Mouse (Mus musculus): Measurements from ENCODE around the gene Gpt2. TPM values are rescaled to one million over a fixed set of nuclear protein-coding genes. Genes with fewer than 3 reads are reported as not detected.

The Gpt2 gene
- polyA plus RNA-seq, 1 experiment from 2014 or later = 27.2 TPM

DNA sequence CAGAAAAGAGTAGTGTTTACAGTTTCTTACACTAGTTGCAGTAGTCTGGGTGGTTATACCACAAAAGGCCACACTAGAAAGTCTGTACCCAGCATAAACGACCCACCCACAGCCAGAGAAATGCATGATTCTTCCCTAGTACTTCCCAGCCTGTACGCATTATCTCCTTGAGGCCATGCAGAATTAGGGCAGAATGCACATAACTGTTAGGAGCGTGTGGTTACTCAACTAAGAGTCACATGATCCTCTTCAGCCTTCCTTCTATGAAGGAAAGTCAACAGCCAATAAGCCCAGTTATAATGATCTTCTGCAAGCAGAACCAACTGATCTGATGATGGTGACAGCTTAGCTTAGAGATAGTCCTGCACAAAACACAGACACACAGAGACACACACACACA, 32.8 kb upstream of the Gpt2 start:
- Histone ChIP-seq H3K4me1 (ENCODE audit: control insufficient read depth, insufficient read depth, low read length) (no peaks in the 10 kb centered on the region), H3K4me3 (ENCODE audit: low read depth, low read length) (no peak overlapping the region), H3K36me3 (ENCODE audit: control insufficient read depth, insufficient read depth, low read length) (no peaks in the 10 kb centered on the region), H3K27ac (ENCODE audit: low read length) (no peak overlapping the region), H3K27me3 (ENCODE audit: control insufficient read depth, insufficient read depth, low read length) (no peaks in the 10 kb centered on the region), H3K4me2 (replicated peaks; ENCODE audit: low read depth, low read length) (no peak overlapping the region), H3K9me3 (ENCODE audit: control insufficient read depth, low read depth, low read length) (no peaks in the 10 kb centered on the region), H3K9ac (replicated peaks; ENCODE audit: low read depth, low read length) (no peak overlapping the region)
- 72% methylated on average over 3 of the region's 3 CpGs for whole genome bisulfite sequencing
- no peak for ATAC-seq (ENCODE audit: insufficient number of reproducible peaks, insufficient read depth, low FRiP score, low read depth)

DNA sequence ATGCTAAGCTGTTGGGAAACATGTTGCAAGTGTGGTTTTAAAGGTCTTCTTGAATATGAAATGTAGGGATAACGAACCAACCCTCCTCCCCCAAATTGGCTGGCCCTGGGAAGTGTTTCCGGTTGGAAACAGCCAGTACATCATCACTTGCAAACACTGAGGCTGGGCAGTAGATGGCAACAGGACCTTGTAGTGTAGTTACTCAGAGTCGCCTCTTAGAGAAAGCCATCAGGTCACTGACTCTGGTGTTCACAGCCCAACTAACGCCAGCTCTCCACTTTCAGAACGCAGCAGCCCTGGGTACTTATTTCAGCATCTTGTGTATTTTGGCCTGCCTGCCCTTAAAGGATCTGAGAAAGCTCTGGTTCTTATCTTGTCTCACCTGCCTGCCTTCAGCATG, 31.6 kb upstream of the Gpt2 start:
- 38% methylated on average over 5 of the region's 5 CpGs for WGBS
- no peak overlapping the region for H3K4me2 ChIP-seq (replicated peaks; ENCODE audit: low read depth, low read length)
- H3K27ac ChIP-seq (ENCODE audit: low read length) = no peak overlapping the region
- no peaks in the 10 kb centered on the region for H3K36me3 ChIP-seq (ENCODE audit: control insufficient read depth, insufficient read depth, low read length)
- ATAC-seq (ENCODE audit: insufficient number of reproducible peaks, insufficient read depth, low FRiP score, low read depth) = no peak
- no peak overlapping the region for H3K9ac ChIP-seq (replicated peaks; ENCODE audit: low read depth, low read length)
- no peaks in the 10 kb centered on the region for H3K27me3 ChIP-seq (ENCODE audit: control insufficient read depth, insufficient read depth, low read length)
- no peak overlapping the region for H3K4me3 ChIP-seq (ENCODE audit: low read depth, low read length)
- H3K4me1 ChIP-seq (ENCODE audit: control insufficient read depth, insufficient read depth, low read length) = no peaks in the 10 kb centered on the region
- H3K9me3 ChIP-seq (ENCODE audit: control insufficient read depth, low read depth, low read length) = no peaks in the 10 kb centered on the region

DNA sequence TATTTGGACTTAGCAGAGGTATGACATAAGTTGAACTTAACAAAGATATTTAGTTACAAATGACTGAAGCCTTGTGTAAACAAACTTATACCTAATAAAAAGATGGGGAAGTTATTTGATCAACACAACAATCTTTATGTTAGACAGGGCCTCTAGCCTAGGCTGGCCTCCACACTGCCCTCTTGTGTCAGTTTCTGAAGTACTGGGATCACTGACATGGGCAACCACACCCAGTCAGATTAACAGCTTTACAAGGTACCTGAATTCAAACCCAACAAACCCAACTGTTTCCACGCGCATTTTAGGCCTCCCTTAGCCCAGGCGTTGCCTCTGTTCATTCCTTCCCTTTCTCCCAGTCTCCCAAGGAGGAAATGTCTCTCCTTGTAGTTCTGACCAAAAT, 31.0 kb upstream of the Gpt2 start:
- Histone ChIP-seq H3K9me3 (ENCODE audit: control insufficient read depth, low read depth, low read length) (no peaks in the 10 kb centered on the region), H3K4me1 (ENCODE audit: control insufficient read depth, insufficient read depth, low read length) (no peaks in the 10 kb centered on the region), H3K36me3 (ENCODE audit: control insufficient read depth, insufficient read depth, low read length) (no peaks in the 10 kb centered on the region), H3K4me3 (ENCODE audit: low read depth, low read length) (no peak overlapping the region), H3K9ac (replicated peaks; ENCODE audit: low read depth, low read length) (no peak overlapping the region), H3K27ac (ENCODE audit: low read length) (no peak overlapping the region), H3K4me2 (replicated peaks; ENCODE audit: low read depth, low read length) (no peak overlapping the region), H3K27me3 (ENCODE audit: control insufficient read depth, insufficient read depth, low read length) (no peaks in the 10 kb centered on the region)
- WGBS = 86% methylated on average over 3 of the region's 3 CpGs
- no peak for ATAC-seq (ENCODE audit: insufficient number of reproducible peaks, insufficient read depth, low FRiP score, low read depth)

DNA sequence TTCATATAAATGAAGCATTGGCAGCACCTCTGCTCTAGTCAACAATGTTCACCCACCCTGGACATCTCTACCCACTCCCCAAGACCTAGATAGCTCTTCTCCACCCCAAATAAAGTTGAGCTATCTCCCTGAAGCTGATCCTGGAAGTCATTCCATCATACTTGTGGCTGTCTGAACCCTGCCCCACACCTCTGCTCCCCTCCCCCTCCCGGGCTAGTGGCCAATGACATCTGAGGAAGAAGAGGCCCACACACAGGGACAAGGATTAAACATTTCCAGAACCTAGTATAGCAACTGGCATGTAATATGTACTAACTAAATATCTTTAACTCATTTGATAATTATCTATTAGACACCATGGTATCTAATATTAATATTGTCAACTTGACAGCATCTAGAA, 29.9 kb upstream of the Gpt2 start:
- Histone ChIP-seq H3K9me3 (ENCODE audit: control insufficient read depth, low read depth, low read length) (no peaks in the 10 kb centered on the region), H3K36me3 (ENCODE audit: control insufficient read depth, insufficient read depth, low read length) (no peaks in the 10 kb centered on the region), H3K4me1 (ENCODE audit: control insufficient read depth, insufficient read depth, low read length) (no peaks in the 10 kb centered on the region), H3K9ac (replicated peaks; ENCODE audit: low read depth, low read length) (no peak overlapping the region), H3K4me2 (replicated peaks; ENCODE audit: low read depth, low read length) (no peak overlapping the region), H3K27ac (ENCODE audit: low read length) (no peak overlapping the region), H3K27me3 (ENCODE audit: control insufficient read depth, insufficient read depth, low read length) (no peaks in the 10 kb centered on the region), H3K4me3 (ENCODE audit: low read depth, low read length) (no peak overlapping the region)
- 71% methylated on average over 1 of the region's 1 CpGs for WGBS
- ATAC-seq (ENCODE audit: insufficient number of reproducible peaks, insufficient read depth, low FRiP score, low read depth) = no peak

DNA sequence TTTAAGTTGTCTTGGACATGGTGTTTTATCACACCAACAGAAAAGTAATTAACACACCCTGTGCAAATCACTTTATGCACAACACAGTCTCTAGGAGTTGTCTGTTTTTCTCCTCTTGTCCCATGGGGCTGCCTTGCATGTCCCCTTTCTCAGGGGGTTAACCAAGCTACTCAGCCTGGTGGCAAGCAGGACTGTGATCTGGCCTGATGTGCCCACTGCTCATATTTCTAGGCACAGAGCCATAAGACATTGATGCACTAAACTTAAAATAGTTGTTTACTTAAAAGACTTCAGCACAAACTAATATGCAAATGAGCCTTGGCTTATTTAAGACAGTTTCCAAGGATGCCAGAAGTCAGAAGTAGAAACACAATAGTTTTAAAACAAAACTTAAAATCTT, 28.1 kb upstream of the Gpt2 start:
- no peaks in the 10 kb centered on the region for H3K27me3 ChIP-seq (ENCODE audit: control insufficient read depth, insufficient read depth, low read length)

DNA sequence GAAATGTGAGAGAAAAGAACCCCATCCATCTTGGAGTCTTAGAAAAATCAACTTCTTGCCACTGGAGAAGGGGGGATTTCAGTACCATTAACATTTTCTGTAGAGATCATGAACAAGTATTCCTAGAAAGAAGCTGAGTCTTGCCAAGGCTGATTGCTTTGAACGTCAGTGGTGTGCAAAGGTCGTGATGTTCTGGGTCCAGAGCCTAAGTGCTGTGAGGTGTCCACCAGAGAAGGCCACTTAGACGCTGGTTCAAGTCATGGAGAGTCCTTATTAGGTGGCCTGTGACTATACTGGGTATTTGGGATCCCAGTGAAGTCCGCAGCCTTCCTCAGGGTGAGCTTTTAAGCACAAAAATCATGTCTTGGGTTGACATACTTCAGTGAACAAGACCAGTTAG, 26.3 kb upstream of the Gpt2 start:
- no peaks in the 10 kb centered on the region for H3K36me3 ChIP-seq (ENCODE audit: control insufficient read depth, insufficient read depth, low read length)
- no peak overlapping the region for H3K4me3 ChIP-seq (ENCODE audit: low read depth, low read length)
- no peak overlapping the region for H3K4me2 ChIP-seq (replicated peaks; ENCODE audit: low read depth, low read length)
- no peaks in the 10 kb centered on the region for H3K27me3 ChIP-seq (ENCODE audit: control insufficient read depth, insufficient read depth, low read length)
- no peak for ATAC-seq (ENCODE audit: insufficient number of reproducible peaks, insufficient read depth, low FRiP score, low read depth)
- H3K27ac ChIP-seq (ENCODE audit: low read length) = no peak overlapping the region
- no peaks in the 10 kb centered on the region for H3K4me1 ChIP-seq (ENCODE audit: control insufficient read depth, insufficient read depth, low read length)
- no peak overlapping the region for H3K9ac ChIP-seq (replicated peaks; ENCODE audit: low read depth, low read length)
- H3K9me3 ChIP-seq (ENCODE audit: control insufficient read depth, low read depth, low read length) = no peaks in the 10 kb centered on the region
- WGBS = 79% methylated on average over 4 of the region's 4 CpGs

More for the DNA sequence above, 28.1 kb upstream of the Gpt2 start:
- Histone ChIP-seq H3K4me3 (ENCODE audit: low read depth, low read length) (no peak overlapping the region), H3K27ac (ENCODE audit: low read length) (no peak overlapping the region), H3K4me2 (replicated peaks; ENCODE audit: low read depth, low read length) (no peak overlapping the region), H3K9me3 (ENCODE audit: control insufficient read depth, low read depth, low read length) (no peaks in the 10 kb centered on the region), H3K4me1 (ENCODE audit: control insufficient read depth, insufficient read depth, low read length) (no peaks in the 10 kb centered on the region), H3K36me3 (ENCODE audit: control insufficient read depth, insufficient read depth, low read length) (no peaks in the 10 kb centered on the region), H3K9ac (replicated peaks; ENCODE audit: low read depth, low read length) (no peak overlapping the region)
- ATAC-seq (ENCODE audit: insufficient number of reproducible peaks, insufficient read depth, low FRiP score, low read depth) = no peak

DNA sequence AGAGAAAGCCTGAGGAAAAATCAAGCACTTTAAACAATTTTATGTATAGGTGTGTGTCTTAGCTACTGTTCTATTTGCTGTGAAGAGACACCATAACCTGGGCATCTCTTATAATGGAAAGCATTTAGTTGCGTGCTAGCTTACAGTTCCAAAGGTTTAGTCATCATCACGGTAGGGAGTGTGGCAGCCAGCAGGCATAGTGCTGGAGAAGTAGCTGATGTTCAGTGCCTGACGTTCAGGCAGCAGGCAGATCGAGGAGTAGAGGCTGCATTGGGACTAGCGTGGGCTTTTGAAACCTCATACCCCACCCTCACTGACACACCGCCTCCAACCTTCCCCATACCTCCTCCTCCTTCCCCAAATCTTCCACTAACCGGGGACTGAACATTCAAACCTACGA, 21.6 kb upstream of the Gpt2 start:
- no peak overlapping the region for H3K27ac ChIP-seq (ENCODE audit: low read length)
- H3K4me2 ChIP-seq (replicated peaks; ENCODE audit: low read depth, low read length) = no peak overlapping the region
- ATAC-seq (ENCODE audit: insufficient number of reproducible peaks, insufficient read depth, low FRiP score, low read depth) = no peak
- H3K36me3 ChIP-seq (ENCODE audit: control insufficient read depth, insufficient read depth, low read length) = no peaks in the 10 kb centered on the region
- no peak overlapping the region for H3K9ac ChIP-seq (replicated peaks; ENCODE audit: low read depth, low read length)
- no peaks in the 10 kb centered on the region for H3K9me3 ChIP-seq (ENCODE audit: control insufficient read depth, low read depth, low read length)
- no peaks in the 10 kb centered on the region for H3K4me1 ChIP-seq (ENCODE audit: control insufficient read depth, insufficient read depth, low read length)
- 75% methylated on average over 8 of the region's 8 CpGs for WGBS
- H3K27me3 ChIP-seq (ENCODE audit: control insufficient read depth, insufficient read depth, low read length) = no peaks in the 10 kb centered on the region
- no peak overlapping the region for H3K4me3 ChIP-seq (ENCODE audit: low read depth, low read length)

DNA sequence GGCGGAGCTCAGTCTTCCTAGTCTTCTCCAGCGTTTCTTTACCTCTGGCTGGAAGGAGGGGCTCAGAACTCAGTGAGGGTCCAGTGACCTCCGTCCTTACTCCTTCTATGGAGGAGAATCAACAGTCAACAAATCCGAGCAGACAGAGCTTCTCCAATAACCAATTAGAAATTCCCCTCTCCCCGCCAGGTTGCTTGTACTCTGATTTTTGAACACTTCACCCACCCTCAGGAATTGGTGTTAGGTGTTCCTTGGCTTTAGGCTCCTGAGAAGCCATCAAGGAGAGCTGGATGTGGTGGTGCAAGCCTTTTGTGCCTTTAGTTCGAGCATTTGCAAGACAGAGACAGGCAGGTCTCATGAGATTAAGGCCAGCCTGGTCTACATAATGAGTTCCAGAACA, 19.6 kb upstream of the Gpt2 start:
- no peak for ATAC-seq (ENCODE audit: insufficient number of reproducible peaks, insufficient read depth, low FRiP score, low read depth)
- H3K4me1 ChIP-seq (ENCODE audit: control insufficient read depth, insufficient read depth, low read length) = no peaks in the 10 kb centered on the region
- no peak overlapping the region for H3K4me3 ChIP-seq (ENCODE audit: low read depth, low read length)
- no peak overlapping the region for H3K4me2 ChIP-seq (replicated peaks; ENCODE audit: low read depth, low read length)
- no peak overlapping the region for H3K9ac ChIP-seq (replicated peaks; ENCODE audit: low read depth, low read length)
- 71% methylated on average over 6 of the region's 6 CpGs for WGBS
- H3K27me3 ChIP-seq (ENCODE audit: control insufficient read depth, insufficient read depth, low read length) = no peaks in the 10 kb centered on the region
- H3K36me3 ChIP-seq (ENCODE audit: control insufficient read depth, insufficient read depth, low read length) = no peaks in the 10 kb centered on the region
- no peak overlapping the region for H3K27ac ChIP-seq (ENCODE audit: low read length)
- H3K9me3 ChIP-seq (ENCODE audit: control insufficient read depth, low read depth, low read length) = no peaks in the 10 kb centered on the region

DNA sequence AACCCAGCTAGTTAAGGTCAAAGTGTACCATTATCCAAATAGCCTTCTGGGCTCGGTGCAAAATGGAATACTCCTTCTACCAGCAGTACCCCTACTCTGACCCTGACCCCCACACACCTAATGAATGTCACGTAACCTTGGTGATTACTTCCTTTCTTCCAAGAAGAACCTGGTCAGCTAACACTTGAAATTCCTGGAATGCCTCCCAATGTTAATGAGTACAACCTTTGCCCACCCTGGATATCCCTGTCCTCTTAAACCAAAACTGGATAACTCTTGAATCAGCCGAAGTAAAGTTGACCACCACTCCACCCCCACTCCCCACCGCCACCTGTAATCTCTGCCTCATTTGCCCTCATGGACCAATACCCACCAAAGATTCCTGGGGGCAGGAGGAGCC, 19.1 kb upstream of the Gpt2 start:
- H3K4me1 ChIP-seq (ENCODE audit: control insufficient read depth, insufficient read depth, low read length) = no peaks in the 10 kb centered on the region
- H3K27me3 ChIP-seq (ENCODE audit: control insufficient read depth, insufficient read depth, low read length) = no peaks in the 10 kb centered on the region
- no peaks in the 10 kb centered on the region for H3K36me3 ChIP-seq (ENCODE audit: control insufficient read depth, insufficient read depth, low read length)
- no peak overlapping the region for H3K27ac ChIP-seq (ENCODE audit: low read length)
- H3K9ac ChIP-seq (replicated peaks; ENCODE audit: low read depth, low read length) = no peak overlapping the region
- H3K9me3 ChIP-seq (ENCODE audit: control insufficient read depth, low read depth, low read length) = no peaks in the 10 kb centered on the region
- H3K4me3 ChIP-seq (ENCODE audit: low read depth, low read length) = no peak overlapping the region
- no peak overlapping the region for H3K4me2 ChIP-seq (replicated peaks; ENCODE audit: low read depth, low read length)
- WGBS = 62% methylated on average over 4 of the region's 4 CpGs
- ATAC-seq (ENCODE audit: insufficient number of reproducible peaks, insufficient read depth, low FRiP score, low read depth) = no peak
